Mouse (Mus musculus): ENCODE data around the gene Cdc6.

DNA sequence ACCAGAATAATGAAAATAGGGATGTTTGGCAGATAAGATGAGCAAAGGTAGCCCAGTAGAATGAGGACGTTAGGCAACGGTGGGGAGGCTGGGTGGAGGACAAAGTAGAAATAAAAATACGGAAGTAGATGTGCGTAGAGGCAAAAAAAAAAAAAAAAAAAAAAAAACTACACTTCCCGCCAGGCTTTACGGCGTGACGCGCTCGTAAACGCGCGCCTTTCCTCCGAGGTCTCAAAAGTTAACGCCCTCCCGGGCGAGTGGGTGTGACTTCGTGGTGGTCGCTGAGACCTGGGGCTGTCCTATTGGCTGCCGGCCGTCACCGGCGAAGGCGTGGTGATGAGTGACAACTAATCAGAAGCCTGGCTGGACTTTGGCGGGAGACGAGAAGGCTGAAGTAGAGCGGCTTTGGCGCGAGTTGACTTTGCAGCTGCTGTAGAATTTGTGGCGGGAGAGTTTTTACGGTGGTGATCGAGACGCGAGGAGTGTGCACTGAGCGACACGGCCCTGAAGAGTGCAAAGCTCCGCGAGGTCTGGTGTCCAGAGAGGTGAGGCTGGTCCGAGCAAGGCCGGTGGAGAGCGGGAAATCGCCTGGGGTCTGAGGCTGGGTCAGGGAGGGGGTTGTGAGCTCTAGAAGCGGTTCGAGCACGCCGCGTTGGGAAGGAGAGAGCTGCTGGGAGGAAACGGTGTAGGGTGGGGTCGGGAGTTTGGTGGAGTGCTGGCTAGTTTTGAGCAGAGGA lies at the start of gene Cdc6:
- TF ChIP-seq CTCF (conservative IDR thresholded peaks at IDR 0.05; ENCODE audit: insufficient read depth, insufficient read length, low read depth, low read length) (no peak), POLR2A (IDR thresholded peaks at IDR 0.05; ENCODE audit: low read depth, low read length) (no peak)
